Mouse (Mus musculus): ENCODE measurements around the gene Wwc2.

- TF ChIP-seq POLR2A (IDR thresholded peaks at IDR 0.05; ENCODE audit: low read depth, low read length) (no peak), CTCF (IDR thresholded peaks at IDR 0.05; ENCODE audit: borderline replicate concordance, insufficient read depth, low read length) (no peak)
These were observed 116.1 kb downstream of the Wwc2 start for GRCm38 (mm10) chr8:47874497-47875178.
